8 mouse cellular contexts compared by ENCODE assay signal in the genomic region with DNA sequence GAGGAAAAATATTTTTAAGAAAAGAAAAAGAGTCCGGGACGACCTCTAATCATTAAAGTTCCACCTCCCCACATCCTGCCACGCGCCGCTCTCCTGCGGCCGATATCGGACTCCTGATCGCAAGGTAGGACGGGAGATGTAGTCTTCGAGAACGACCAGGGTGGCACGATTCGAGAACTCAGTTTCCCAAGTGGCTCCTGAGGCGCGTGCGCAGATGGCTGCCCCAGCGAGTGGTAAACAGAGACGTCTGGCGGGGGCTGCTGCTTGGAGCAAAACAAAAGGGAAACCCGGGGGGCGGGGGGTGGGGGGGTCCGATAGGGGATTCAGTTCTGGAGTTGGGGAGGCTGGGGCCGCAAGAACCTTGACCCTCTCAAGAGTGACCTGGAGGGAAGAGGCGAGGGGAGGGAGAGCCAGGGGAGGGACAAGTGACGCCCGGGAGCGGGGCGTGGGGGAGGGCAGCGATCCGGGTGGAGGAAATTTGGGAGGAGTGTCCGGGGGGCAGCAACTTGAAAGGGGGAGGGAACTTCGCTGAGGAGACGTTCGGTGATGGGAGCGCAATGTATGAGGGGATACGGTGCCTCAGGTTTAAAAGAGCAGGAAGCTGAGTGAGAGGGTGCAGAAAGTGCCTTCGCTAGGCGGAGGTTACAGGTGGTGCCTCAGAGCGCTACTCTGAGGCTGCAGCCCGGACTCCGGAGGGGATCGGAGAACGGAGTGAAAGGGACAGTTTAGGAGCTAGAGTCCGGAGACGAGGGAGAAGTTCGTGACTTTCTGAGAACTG. TPM values are rescaled to one million over a fixed set of nuclear protein-coding genes. Genes with fewer than 3 reads are reported as not detected.
DNase-seq lines count a peak whose midpoint lies in the region; ATAC-seq lines count a peak whose summit lies in the region.

Gene Foxo4, plus strand, starts transcription at position 577 of the 778 bp plus-strand sequence.

- 0 out of 2 replicates have a peak, but pooled peaks cover 2% of the 10 kb centered on the region for H3K27me3 ChIP-seq in hindbrain, embryonic 15.5 days

- peak; percentile 89 for DNase-seq in T-cell, adult 2 months (ENCODE audit: low spot score)
- DNase-seq in cerebellum, postnatal 36 days: peak; percentile 83 to 84
- peak; percentile 71 to 80 for DNase-seq in frontal cortex, postnatal 36 days (ENCODE audit: low spot score in 2 of 2)
- DNase-seq in left cerebral cortex, adult 11 months (ENCODE audit: low spot score): peak; percentile 66
- DNase-seq in lung, postnatal 4 days: peak; percentile 89 to 93
- DNase-seq in right cerebral cortex, adult 18-20 months: peak; percentile 89
- DNase-seq in urinary bladder, postnatal 10 days (ENCODE audit: low spot score): peak; percentile 34

- H3K9ac ChIP-seq in hindbrain, embryonic 15.5 days: peak within 1 kb of the TSS; percentile 31

- peak; percentile 93 for ATAC-seq in hindbrain, embryonic 15.5 days (ENCODE audit: low FRiP score, low read depth)

- 0 out of 2 replicates have a peak, but pooled peaks cover 3% of the 10 kb centered on the region for H3K4me1 ChIP-seq in hindbrain, embryonic 15.5 days (replicated peaks)

- H3K36me3 ChIP-seq in hindbrain, embryonic 15.5 days: no peaks in the 10 kb centered on the region

- peak within 1 kb of the TSS; percentile 78 for H3K4me2 ChIP-seq in hindbrain, embryonic 15.5 days

- H3K27ac ChIP-seq in hindbrain, embryonic 15.5 days (replicated peaks): 0 out of 2 replicates have a peak within 1 kb of the TSS, but pooled peaks have one; percentile 25

- peak within 1 kb of the TSS; percentile 54 for H3K4me3 ChIP-seq in hindbrain, embryonic 15.5 days

- no peaks in the 10 kb centered on the region for H3K9me3 ChIP-seq in hindbrain, embryonic 15.5 days

- WGBS in hindbrain, embryonic 15.5 days: 20% methylated on average over 46 of the region's 47 CpGs

RNA-seq across cellular contexts. Expression of gene Foxo4, which starts in this region (rescaled TPM):
- 0.85 and 1.0 TPM in 2 replicates for polyA plus RNA-seq in hindbrain, embryonic 15.5 days (2015; fragmentation: Nextera tagmentation; extraction: Ambion mirVana)

Comparison
In these comparisons a context has a peak if more than half of its experiments do, and no peak if none do; other contexts are left out.
1. Peak in every context shown above with its lines: DNase-seq, ATAC-seq, H3K4me3 ChIP-seq and H3K27ac ChIP-seq.
2. DNase-seq: peak in every context shown above with its lines; median percentile 91 in lung, postnatal 4 days; 89 in T-cell, adult 2 months; 89 in right cerebral cortex, adult 18-20 months; 84 in cerebellum, postnatal 36 days; 76 in frontal cortex, postnatal 36 days; 66 in left cerebral cortex, adult 11 months; 34 in urinary bladder, postnatal 10 days.